Mouse (Mus musculus): ENCODE measurements around the gene Cpne6. TPM values are rescaled to one million over a fixed set of nuclear protein-coding genes. Genes with fewer than 3 reads are reported as not detected.

Gene Cpne6
- total RNA-seq, 2 experiments from 2014 or later = 653 to 657 TPM

DNA sequence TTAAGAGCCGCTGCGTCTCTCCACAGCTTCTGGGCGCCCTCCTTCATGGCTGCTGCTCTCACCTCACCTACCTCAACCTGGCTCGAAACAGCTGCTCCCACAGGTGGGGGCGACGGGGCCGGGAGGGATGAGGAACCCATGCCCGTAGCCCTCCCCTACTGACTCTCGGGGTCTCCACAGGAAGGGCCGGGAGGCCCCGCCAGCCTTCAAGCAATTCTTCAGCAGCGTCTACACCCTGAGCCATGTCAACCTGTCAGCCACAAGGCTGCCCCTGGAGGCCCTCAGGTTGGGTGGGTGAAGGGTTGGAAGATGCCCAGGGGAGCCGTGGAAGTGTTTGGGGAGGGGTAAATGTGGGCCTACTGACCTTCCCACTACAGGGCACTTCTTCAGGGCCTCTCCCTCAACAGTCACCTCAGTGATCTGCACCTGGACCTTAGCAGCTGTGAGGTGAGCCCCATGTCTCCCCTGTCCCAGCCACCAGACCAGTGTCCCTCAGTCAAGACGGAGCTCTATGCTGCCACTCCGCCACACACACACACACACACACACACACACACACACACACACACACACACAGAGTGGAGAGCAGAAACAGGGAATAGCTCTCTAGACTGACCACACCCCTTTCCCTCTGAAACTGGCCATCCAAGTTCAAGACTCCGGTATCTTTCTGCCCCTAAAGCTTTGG, 13.3 kb upstream of the Cpne6 start:
- no peak for DNase-seq (ENCODE audit: low spot score in 2 of 2)

GRCm38 (mm10) chr14:55497449-55497821, 12.8 kb upstream of the Cpne6 start:
- peak; percentile 72 to 88 for DNase-seq (ENCODE audit: low spot score in 2 of 2)

DNA sequence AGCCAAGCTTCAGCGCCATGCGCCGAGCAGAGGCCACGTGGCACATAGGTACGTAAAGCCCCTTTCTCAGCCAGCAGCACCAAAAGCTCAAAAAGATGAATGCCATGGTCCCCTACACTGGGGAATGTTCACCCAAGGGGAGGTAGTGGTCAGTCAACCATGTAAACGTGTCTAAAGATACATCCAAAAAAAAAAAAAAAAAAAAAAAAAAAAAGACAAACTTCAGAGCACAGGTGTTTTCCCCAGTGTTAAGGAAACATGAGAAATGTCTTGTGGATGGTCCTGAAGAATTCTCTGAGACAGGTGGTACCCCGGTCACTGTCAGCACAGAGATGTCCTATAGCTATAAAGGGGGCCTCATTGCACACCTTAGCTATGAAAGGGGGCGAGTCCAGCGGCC, 4.6 kb upstream of the Cpne6 start:
- DNase-seq (ENCODE audit: low spot score in 2 of 2) = no peak

GRCm38 (mm10) chr14:55507801-55508200, 2.4 kb upstream of the Cpne6 start:
- no peak for DNase-seq (ENCODE audit: low spot score in 2 of 2)

DNA sequence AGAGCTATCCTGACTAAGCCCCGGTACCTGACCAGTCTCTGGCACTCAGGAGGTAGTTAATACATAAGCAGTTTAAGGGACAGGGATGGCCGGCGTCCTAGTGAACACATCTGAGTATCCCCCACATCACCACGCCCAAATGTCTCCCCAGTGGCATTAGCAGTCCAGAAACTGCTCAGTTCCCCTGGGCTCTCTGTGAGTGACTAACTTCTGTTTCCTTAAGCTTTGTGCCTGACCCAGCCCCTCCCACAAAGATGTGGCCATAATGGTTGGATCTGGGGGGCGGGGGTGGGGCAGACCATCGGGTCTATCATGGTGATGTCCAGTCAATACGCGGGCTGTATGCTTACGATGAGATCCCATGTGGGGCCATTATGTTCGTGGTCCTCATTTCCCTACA, 705 bp upstream of the Cpne6 start:
- DNase-seq (ENCODE audit: low spot score in 2 of 2) = no peak

- DNase-seq (ENCODE audit: low spot score in 2 of 2) = peak; percentile 83 to 88
These were observed 792 bp downstream of the Cpne6 start for GRCm38 (mm10) chr14:55511037-55511436.

- no peak for DNase-seq (ENCODE audit: low spot score in 2 of 2)
These were observed 3.7 kb downstream of the Cpne6 start for GRCm38 (mm10) chr14:55513927-55514326.

GRCm38 (mm10) chr14:55515846-55516245, 5.6 kb downstream of the Cpne6 start:
- no peak for DNase-seq (ENCODE audit: low spot score in 2 of 2)

DNA sequence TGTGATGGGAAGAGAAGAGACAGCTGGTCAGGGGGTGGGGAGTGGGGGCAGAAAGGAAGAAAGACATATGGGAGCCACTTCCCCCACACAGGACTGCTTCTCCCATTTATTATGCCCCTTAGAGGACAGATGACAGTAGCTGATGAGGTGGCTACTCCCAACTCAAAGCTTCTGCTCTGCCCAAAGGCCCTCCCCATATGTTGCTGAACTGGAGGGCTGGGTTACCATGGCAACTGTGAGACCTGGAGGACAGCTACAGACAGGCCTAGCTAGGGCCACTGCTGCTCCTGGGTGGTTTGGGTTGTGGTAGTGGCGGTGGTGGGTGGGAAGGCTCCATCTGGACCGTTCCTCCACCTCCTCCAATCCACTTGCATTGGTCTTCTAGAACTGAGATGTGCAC, 8.7 kb downstream of the Cpne6 start:
- peak; percentile 82 to 86 for DNase-seq (ENCODE audit: low spot score in 2 of 2)

- DNase-seq (ENCODE audit: low spot score in 2 of 2) = peak in 1 of 2 experiments; percentile 52
These were observed 9.4 kb downstream of the Cpne6 start for GRCm38 (mm10) chr14:55519604-55520003.

DNA sequence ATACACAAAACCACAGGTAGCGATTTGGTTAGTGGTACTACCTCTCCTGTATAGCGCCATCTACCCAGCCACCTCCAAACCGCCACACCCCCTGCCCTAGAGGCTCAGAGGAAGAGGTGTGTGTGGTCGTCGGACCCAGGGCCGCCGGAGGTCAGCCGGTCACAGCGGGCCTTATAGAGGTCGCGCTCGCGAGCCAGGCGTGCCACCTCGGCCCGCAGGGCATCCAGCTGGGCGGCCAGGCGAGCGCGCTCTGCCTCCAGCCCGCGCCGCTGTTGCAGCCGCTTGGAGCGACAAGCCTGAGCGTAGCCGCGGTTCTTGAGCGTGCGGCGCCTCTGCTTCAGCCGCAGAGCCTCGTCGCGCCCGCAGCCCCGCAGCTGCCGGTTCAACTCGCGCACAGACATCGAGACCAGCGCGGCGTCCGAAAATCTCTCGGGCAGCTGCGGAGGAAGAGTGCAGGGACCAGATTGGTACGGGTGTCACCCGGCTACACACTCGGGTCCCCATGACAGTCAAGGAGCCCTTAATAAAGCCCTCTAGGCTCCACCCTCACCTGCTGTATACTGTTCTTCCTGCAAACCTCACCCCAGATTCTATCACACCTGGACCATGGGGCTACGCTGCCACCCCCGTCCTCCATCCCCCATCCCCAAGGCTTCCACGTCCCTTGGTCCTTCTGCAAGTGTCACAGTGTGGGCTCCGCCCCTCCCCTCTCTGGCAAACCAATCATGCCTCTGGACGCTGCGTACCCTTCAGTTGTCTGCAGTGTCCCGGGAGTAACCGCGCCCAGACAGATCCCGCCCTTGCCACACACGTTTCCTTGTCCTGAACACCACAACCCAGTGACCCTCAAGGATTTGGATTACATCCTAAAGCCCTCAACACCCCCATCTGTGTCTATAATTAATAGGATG, 10.5 kb downstream of the Cpne6 start:
- peak in 1 of 2 experiments; percentile 65 for DNase-seq (ENCODE audit: low spot score in 2 of 2)

GRCm38 (mm10) chr14:55524062-55524461, 13.8 kb downstream of the Cpne6 start:
- DNase-seq (ENCODE audit: low spot score in 2 of 2) = no peak

- no peak for DNase-seq (ENCODE audit: low spot score in 2 of 2)
These were observed 14.5 kb downstream of the Cpne6 start, which contains the start of gene Nrl for GRCm38 (mm10) chr14:55524785-55525184. Gene Nrl, minus strand, starts transcription at chr14:55524981.

DNA sequence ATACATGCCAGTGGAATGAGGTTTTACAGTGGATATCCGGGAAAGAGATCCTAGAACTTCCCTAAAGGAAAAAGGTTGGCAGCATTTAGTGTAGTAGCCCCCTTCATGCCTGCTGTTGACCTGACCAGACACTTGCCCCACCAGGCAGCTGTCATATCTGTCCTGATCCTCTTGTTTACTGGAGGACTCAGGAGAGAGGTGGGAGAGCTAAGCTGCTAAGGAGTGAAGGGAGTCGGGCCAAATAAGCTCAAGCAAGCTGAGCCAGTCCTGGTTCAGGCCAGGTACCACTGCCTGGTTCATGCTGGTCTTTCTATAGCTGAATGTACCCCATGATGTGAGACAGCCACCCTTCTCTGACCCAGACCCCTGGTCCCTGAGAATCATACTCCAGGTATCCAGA, 16.4 kb downstream of the Cpne6 start:
- no peak for DNase-seq (ENCODE audit: low spot score in 2 of 2)

GRCm38 (mm10) chr14:55527940-55528339, 17.7 kb downstream of the Cpne6 start:
- DNase-seq (ENCODE audit: low spot score in 2 of 2) = peak in 1 of 2 experiments; percentile 57

GRCm38 (mm10) chr14:55536116-55536745, 26.0 kb downstream of the Cpne6 start:
- peak in 1 of 2 experiments; percentile 47 for DNase-seq (ENCODE audit: low spot score in 2 of 2)

GRCm38 (mm10) chr14:55540067-55540786, 30.0 kb downstream of the Cpne6 start, which contains the start of gene Pck2:
Gene Pck2, plus strand, starts transcription at chr14:55540266.
- DNase-seq (ENCODE audit: low spot score in 2 of 2) = peak; percentile 63 to 75

DNA sequence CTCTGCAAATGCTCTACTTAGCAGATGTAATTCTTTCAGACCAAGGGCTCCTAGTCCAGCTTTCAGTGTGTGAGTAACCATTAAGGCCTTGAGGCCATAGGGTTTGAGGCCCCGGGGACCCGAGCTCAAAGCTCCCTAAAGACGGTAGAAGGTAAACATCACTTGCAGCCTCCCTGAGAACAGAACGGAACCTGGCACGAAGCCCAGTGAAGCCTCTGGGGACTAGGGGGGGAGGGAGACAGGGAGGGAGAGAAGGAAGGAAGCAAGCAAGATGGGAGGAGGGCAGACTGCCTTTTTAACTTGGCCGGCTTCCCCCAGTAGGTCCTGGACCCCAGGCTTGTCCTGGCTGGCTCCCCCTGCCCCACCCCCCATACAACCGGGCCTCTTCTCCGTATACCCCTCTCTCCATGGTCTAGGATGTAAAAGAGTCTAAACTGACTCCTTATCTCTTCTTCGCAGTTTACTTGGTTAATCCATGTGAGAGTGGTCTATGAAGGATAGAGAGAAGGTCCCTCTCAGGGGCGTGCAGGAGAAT, 30.6 kb downstream of the Cpne6 start:
- DNase-seq (ENCODE audit: low spot score in 2 of 2) = peak; percentile 57 to 80

- DNase-seq (ENCODE audit: low spot score in 2 of 2) = no peak
These were observed 32.0 kb downstream of the Cpne6 start for GRCm38 (mm10) chr14:55542268-55542667.

DNA sequence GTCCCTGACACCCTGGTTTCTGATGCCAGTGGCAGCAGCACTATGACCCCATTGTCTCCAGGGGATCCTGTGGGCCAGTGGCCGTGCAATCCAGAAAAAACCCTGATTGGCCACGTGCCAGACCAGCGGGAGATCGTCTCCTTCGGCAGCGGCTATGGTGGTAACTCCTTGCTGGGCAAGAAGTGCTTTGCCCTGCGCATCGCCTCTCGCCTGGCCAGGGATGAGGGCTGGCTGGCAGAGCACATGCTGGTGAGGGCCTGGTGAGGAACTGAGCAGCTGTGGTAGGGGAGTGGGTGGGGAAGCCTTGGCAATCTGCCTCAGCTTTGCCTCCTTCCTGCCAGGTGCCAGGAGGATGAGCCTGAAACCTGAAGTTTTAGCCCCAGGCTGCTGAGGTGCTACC, 34.1 kb downstream of the Cpne6 start:
- no peak for DNase-seq (ENCODE audit: low spot score in 2 of 2)

- DNase-seq (ENCODE audit: low spot score in 2 of 2) = no peak
These were observed 39.9 kb downstream of the Cpne6 start for GRCm38 (mm10) chr14:55550191-55550590.
